Mouse (Mus musculus) small intestine, adult 2 months (tissue): ENCODE measurements at regions not wholly inside any gene's neighbourhood (a gene's known extent, or its start where the extent isn't known, plus 50 kb on each side); places are given as distances from the start of the nearest gene placed in this dataset.

Experiments
- H3K27ac ChIP-seq: fragments of 200-500 bp; 2 replicates; pipeline ENCODE4 v1.5.1; 2012; ENCODE audit warnings: low read depth, low read length, control low read depth, inconsistent platforms; ENCODE audit not compliant: insufficient read depth
- H3K27me3 ChIP-seq: fragments of 200-500 bp; 2 replicates; pipeline ENCODE4 v1.6.1; 2012; ENCODE audit warnings: mild to moderate bottlenecking, moderate library complexity, low read length, inconsistent platforms; ENCODE audit not compliant: control insufficient read depth, insufficient read depth
- H3K36me3 ChIP-seq: fragments of 200-500 bp; 2 replicates; pipeline ENCODE4 v1.6.1; 2012; ENCODE audit warnings: mild to moderate bottlenecking, low read length, control low read depth, inconsistent platforms; ENCODE audit not compliant: control insufficient read depth, insufficient read depth
- H3K4me1 ChIP-seq: fragments of 200-500 bp; 2 replicates; pipeline ENCODE4 v1.6.1; 2012; ENCODE audit warnings: low read length, inconsistent platforms, mixed read lengths; ENCODE audit not compliant: control insufficient read depth, insufficient read depth, insufficient read length
- H3K4me3 ChIP-seq: fragments of 200-500 bp; 2 replicates; pipeline ENCODE4 v1.5.1; 2012; ENCODE audit warnings: low read depth, mild to moderate bottlenecking, control low read depth, inconsistent platforms, low read length, moderate library complexity
- CTCF ChIP-seq: fragments of 200-500 bp; IDR thresholded peaks from 2 replicates; pipeline ENCODE4 v1.5.1; 2012; ENCODE audit warnings: low read depth, mild to moderate bottlenecking, control low read depth, inconsistent platforms, low read length, moderate library complexity, mixed read lengths; ENCODE audit not compliant: insufficient replicate concordance, insufficient read length; ENCODE audit errors: extremely low read depth
- POLR2A ChIP-seq: fragments of 200-500 bp; IDR thresholded peaks from 2 replicates; pipeline ENCODE4 v1.6.1; 2012; ENCODE audit warnings: low read depth, mild to moderate bottlenecking, control low read depth, inconsistent platforms, low read length, moderate library complexity
- WGBS: fragments of 180-500 bp; shearing (Covaris S2); methylation state at CpG from one replicate; pipeline ENCODE4 v1.1.7; 2018; 5-methylcytosine and 5-hydroxymethylcytosine counted together

- Histone ChIP-seq H3K4me3 (no peak overlapping the region), H3K36me3 (no peaks in the 10 kb centered on the region), H3K4me1 (no peaks in the 10 kb centered on the region), H3K27me3 (no peaks in the 10 kb centered on the region), H3K27ac (no peak overlapping the region)
- WGBS, result 94% methylated on average over 12 of the region's 12 CpGs
- no peak for TF ChIP-seq POLR2A
- no peak for TF ChIP-seq CTCF
These were observed 297.0 kb downstream of the Edem1 start for GRCm38 (mm10) chr6:109125447-109125846.

GRCm38 (mm10) chr6:109127203-109127602 lies 298.8 kb downstream of the Edem1 start:
- no peaks in the 10 kb centered on the region for H3K4me1 ChIP-seq
- no peak overlapping the region for H3K27ac ChIP-seq
- TF ChIP-seq POLR2A (no peak), CTCF (no peak)
- H3K36me3 ChIP-seq, result no peaks in the 10 kb centered on the region
- 90% methylated on average over 1 of the region's 1 CpGs for WGBS
- no peak overlapping the region for H3K4me3 ChIP-seq
- no peaks in the 10 kb centered on the region for H3K27me3 ChIP-seq

GRCm38 (mm10) chr6:109146111-109146510 lies 317.7 kb downstream of the Edem1 start:
- H3K27ac ChIP-seq, result no peak overlapping the region
- no peak overlapping the region for H3K4me3 ChIP-seq
- WGBS, result 59% methylated on average over 5 of the region's 5 CpGs
- no peaks in the 10 kb centered on the region for H3K36me3 ChIP-seq
- TF ChIP-seq CTCF, result no peak
- no peak for TF ChIP-seq POLR2A
- no peaks in the 10 kb centered on the region for H3K4me1 ChIP-seq
- H3K27me3 ChIP-seq, result no peaks in the 10 kb centered on the region

GRCm38 (mm10) chr6:109149043-109149442 lies 320.6 kb downstream of the Edem1 start:
- Histone ChIP-seq H3K4me3 (no peak overlapping the region), H3K27ac (no peak overlapping the region), H3K27me3 (no peaks in the 10 kb centered on the region), H3K4me1 (no peaks in the 10 kb centered on the region), H3K36me3 (no peaks in the 10 kb centered on the region)
- no peak for TF ChIP-seq CTCF
- no peak for TF ChIP-seq POLR2A
- WGBS, result 78% methylated on average over 8 of the region's 8 CpGs

GRCm38 (mm10) chr6:109150023-109150911 lies 321.8 kb downstream of the Edem1 start:
- Histone ChIP-seq H3K27me3 (no peaks in the 10 kb centered on the region), H3K4me1 (no peaks in the 10 kb centered on the region), H3K36me3 (no peaks in the 10 kb centered on the region), H3K27ac (no peak overlapping the region), H3K4me3 (no peak overlapping the region)
- 61% methylated on average over 22 of the region's 22 CpGs for WGBS
- TF ChIP-seq POLR2A (no peak), CTCF (peak; percentile 70; the same call in 1 of the 2 replicates)

GRCm38 (mm10) chr6:109150912-109151256 lies 322.4 kb downstream of the Edem1 start:
- Histone ChIP-seq H3K27me3 (no peaks in the 10 kb centered on the region), H3K4me3 (no peak overlapping the region), H3K27ac (no peak overlapping the region), H3K4me1 (no peaks in the 10 kb centered on the region), H3K36me3 (no peaks in the 10 kb centered on the region)
- WGBS, result 92% methylated on average over 9 of the region's 9 CpGs
- TF ChIP-seq POLR2A (no peak), CTCF (no peak)

GRCm38 (mm10) chr6:109153624-109154023 lies 325.2 kb downstream of the Edem1 start:
- Histone ChIP-seq H3K27me3 (no peaks in the 10 kb centered on the region), H3K36me3 (no peaks in the 10 kb centered on the region), H3K4me1 (no peaks in the 10 kb centered on the region), H3K27ac (no peak overlapping the region), H3K4me3 (no peak overlapping the region)
- 29% methylated on average over 7 of the region's 7 CpGs for WGBS
- TF ChIP-seq POLR2A (no peak), CTCF (no peak)

GRCm38 (mm10) chr6:109159561-109159960 lies 331.1 kb downstream of the Edem1 start:
- H3K4me1 ChIP-seq, result peaks cover 8% of the 10 kb centered on the region; the same call in 1 of the 2 replicates
- WGBS, result 53% methylated on average over 7 of the region's 7 CpGs
- no peak for TF ChIP-seq CTCF
- TF ChIP-seq POLR2A, result no peak
- no peak overlapping the region for H3K4me3 ChIP-seq
- H3K27ac ChIP-seq, result peak overlapping the region; percentile 68; the same call in 1 of the 2 replicates
- no peaks in the 10 kb centered on the region for H3K36me3 ChIP-seq
- no peaks in the 10 kb centered on the region for H3K27me3 ChIP-seq
